Mouse (Mus musculus) intestine, embryonic 15.5 days (tissue): Measurements from ENCODE around the gene Top3b. TPM values are rescaled to one million over a fixed set of nuclear protein-coding genes. Genes with fewer than 3 reads are reported as not detected.
"Not testable (repeated sequence)": the region's sequence is repeated elsewhere in the genome, so short reads cannot be mapped to it uniquely, and the experiment has no call there.

Experiments used
- ATAC-seq: fragments of 200-750 bp; cut with Nextera tagmentation; 2 replicates; pipeline ENCODE4 v1.8.0; 2017; ENCODE audit warnings: moderate TSS enrichment, moderate library complexity
- H3K27ac ChIP-seq: fragments of 300-500 bp; sonication (generic); 2 replicates; pipeline ENCODE4 v1.5.1; 2015; ENCODE audit warnings: mild to moderate bottlenecking, inconsistent platforms
- H3K27me3 ChIP-seq: fragments of 300-500 bp; sonication (generic); replicated peaks from 2 replicates; pipeline ENCODE4 v1.6.1; 2015; ENCODE audit warnings: inconsistent platforms
- H3K36me3 ChIP-seq: fragments of 300-500 bp; sonication (generic); 2 replicates; pipeline ENCODE4 v1.6.1; 2015; ENCODE audit warnings: inconsistent platforms
- H3K4me1 ChIP-seq: fragments of 300-500 bp; sonication (generic); replicated peaks from 2 replicates; pipeline ENCODE4 v1.6.1; 2015; ENCODE audit warnings: inconsistent platforms
- H3K4me2 ChIP-seq: fragments of 300-500 bp; sonication (generic); replicated peaks from 2 replicates; pipeline ENCODE4 v1.6.1; 2015; ENCODE audit warnings: mild to moderate bottlenecking, inconsistent platforms
- H3K4me3 ChIP-seq: fragments of 300-500 bp; sonication (generic); replicated peaks from 2 replicates; pipeline ENCODE4 v1.5.1; 2015; ENCODE audit warnings: inconsistent platforms
- H3K9ac ChIP-seq: fragments of 300-500 bp; sonication (generic); 2 replicates; pipeline ENCODE4 v1.6.1; 2015; ENCODE audit warnings: inconsistent platforms
- H3K9me3 ChIP-seq: fragments of 300-500 bp; sonication (generic); 2 replicates; pipeline ENCODE4 v1.6.1; 2016; ENCODE audit warnings: inconsistent platforms
- WGBS: fragments of 180-500 bp; shearing (Covaris S2); methylation state at CpG from one replicate; pipeline ENCODE4 v1.1.7; 2015; 5-methylcytosine and 5-hydroxymethylcytosine counted together
- polyA plus RNA-seq: library from polyadenylated mRNA; unstranded; fragments of >200 nt; fragmentation: Nextera tagmentation; extraction: Ambion mirVana; gene quantifications from 2 replicates; pipeline ENCODE4 v1.2.1, GENCODE M21; 2015

Top3b gene
- polyA plus RNA-seq, 1 experiment from 2014 or later = 51.1 TPM

DNA sequence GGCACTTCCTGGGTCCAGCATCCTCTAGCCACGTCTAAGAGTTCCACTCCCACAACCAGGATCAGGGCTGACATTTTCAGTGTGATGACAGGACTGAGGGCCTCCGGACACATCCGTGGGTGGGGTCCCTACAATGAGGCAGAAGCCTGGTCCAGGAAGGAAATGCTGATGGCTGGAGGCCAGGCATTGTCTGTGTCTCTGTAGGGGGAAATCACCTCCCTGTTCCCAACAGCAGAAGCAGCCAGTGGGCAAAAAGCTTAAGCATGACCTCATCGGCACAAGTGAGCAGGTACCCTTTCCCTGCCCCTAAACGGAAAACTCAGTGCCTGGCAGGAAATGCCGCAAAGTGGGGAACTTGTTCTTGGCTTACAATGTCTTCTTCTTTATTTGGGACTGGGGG lies 37.3 kb downstream of the Top3b start:
- Histone ChIP-seq H3K9ac (no peak overlapping the region), H3K27ac (peak overlapping the region; percentile 4; the same call in 1 of the 2 replicates), H3K4me3 (no peak overlapping the region), H3K9me3 (no peaks in the 10 kb centered on the region), H3K36me3 (peaks cover 4% of the 10 kb centered on the region; the same call in 1 of the 2 replicates), H3K27me3 (no peaks in the 10 kb centered on the region), H3K4me1 (0 out of 2 replicates have a peak, but pooled peaks cover 3% of the 10 kb centered on the region), H3K4me2 (no peak overlapping the region)
- 74% methylated on average over 6 of the region's 6 CpGs for WGBS
- ATAC-seq = no peak

DNA sequence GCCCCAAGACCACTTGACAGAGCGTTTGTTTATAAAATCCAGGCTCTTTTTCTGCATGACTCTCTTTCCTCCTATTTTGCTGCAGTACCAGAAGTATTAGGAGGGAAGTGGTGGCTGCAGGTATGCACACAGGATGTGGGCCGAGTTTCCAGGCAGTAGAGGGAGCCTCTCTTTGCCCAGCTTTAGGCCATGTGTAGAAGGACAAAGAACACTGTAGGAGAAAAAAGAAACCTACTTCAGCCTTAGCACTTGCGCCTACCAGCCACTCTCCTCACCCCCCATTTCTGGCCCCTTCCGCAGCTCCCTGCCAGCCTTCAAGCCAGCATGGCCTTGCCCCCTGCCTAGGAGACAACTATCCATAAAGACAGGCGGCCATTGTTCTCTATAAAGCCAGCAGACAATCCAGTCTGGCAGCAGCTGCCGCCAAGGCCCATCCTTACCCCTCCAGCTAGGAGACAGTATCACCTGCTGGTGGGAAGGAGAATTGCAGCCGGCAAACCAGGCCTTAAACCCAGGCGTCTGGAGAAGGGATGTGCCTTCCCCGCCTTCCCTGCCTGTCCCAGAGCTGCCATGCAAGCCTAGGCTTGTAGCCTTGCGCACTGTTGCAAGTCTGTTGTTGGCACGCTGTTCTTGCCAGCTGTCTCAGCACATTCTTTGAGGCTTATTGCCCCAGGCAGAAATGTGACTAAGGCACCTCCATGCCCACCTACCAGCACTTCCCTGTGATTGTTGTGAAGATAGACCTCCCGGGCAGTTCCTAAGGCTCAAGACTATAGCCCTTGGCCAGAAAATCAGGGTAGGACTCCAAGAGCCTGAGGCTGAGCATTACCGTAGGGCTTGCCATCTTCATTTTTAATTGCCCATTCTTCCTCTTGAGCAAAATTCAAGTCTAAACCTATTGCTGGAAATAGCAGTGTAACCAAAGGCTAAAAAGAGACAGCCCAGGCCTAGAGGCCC lies 41.4 kb downstream of the Top3b start:
- Histone ChIP-seq H3K4me3 (no peak overlapping the region), H3K9me3 (no peaks in the 10 kb centered on the region), H3K27ac (0 out of 2 replicates have a peak overlapping the region, but pooled peaks have one; percentile 28), H3K27me3 (no peaks in the 10 kb centered on the region), H3K4me2 (no peak overlapping the region), H3K4me1 (no peaks in the 10 kb centered on the region), H3K9ac (no peak overlapping the region), H3K36me3 (peaks cover 5% of the 10 kb centered on the region)
- WGBS = 49% methylated on average over 13 of the region's 13 CpGs
- ATAC-seq = peak; percentile 91

DNA sequence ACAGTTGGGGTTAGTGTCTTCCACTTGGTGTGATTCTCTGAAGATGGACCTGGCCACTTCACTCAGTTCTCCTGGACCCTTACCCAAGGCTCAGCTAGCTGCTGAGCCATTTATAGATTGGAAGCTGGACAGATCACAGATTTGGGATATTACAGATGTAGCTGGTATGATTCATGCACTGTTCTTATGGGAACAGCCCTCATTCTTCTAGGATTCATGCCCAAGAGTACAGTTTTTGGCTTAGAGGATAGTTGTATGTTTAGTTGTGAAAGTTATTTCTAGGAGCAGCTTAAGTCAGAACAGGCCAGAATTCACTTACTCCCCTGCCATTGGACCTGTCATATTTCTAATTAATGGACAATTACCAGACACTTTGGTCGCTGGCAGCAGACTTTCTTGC lies 42.9 kb downstream of the Top3b start:
- H3K9me3 ChIP-seq = no peaks in the 10 kb centered on the region
- no peak for ATAC-seq
- H3K36me3 ChIP-seq = peaks cover 18% of the 10 kb centered on the region
- H3K4me2 ChIP-seq = no peak overlapping the region
- H3K4me3 ChIP-seq = no peak overlapping the region
- no peaks in the 10 kb centered on the region for H3K27me3 ChIP-seq
- H3K4me1 ChIP-seq = no peaks in the 10 kb centered on the region
- H3K27ac ChIP-seq = no peak overlapping the region
- no peak overlapping the region for H3K9ac ChIP-seq
- WGBS = 61% methylated on average over 1 of the region's 1 CpGs

DNA sequence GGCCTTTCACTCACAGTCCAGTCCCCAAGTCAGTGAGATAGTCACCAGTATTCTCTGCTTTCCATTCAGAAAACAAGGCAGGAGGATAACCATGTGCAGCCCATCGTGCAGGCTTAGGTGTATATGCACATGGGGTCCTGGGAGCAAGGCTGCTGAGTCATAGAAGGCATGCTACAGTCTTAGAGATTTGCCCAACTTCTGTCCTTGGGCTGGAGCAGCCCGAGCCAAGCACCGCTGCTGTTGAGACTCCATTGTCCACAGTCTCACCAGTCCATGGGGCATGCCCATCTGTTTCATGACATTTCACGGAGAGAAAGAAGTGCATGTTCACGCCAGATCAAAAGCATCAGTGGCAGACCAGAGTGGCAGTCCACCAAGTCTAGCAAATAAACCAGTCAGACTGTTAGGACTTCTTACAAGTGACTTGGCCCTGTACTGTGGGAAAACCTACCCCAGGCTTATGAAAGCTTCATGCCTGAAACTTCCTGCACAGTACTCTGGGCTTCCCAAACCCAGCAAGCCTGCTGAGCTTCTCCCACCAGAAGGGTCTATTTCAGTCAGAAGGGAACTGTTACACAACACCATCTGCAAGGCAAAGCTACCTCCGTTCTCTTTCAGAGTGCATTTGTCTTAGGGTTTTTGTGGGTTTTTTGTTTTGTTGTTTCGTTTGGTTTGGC lies 48.0 kb downstream of the Top3b start:
- Histone ChIP-seq H3K9me3 (no peaks in the 10 kb centered on the region), H3K27me3 (no peaks in the 10 kb centered on the region), H3K4me3 (no peak overlapping the region), H3K36me3 (peaks cover 25% of the 10 kb centered on the region), H3K4me1 (no peaks in the 10 kb centered on the region), H3K9ac (no peak overlapping the region), H3K27ac (no peak overlapping the region), H3K4me2 (no peak overlapping the region)
- no peak for ATAC-seq
- WGBS = 93% methylated on average over 7 of the region's 7 CpGs

DNA sequence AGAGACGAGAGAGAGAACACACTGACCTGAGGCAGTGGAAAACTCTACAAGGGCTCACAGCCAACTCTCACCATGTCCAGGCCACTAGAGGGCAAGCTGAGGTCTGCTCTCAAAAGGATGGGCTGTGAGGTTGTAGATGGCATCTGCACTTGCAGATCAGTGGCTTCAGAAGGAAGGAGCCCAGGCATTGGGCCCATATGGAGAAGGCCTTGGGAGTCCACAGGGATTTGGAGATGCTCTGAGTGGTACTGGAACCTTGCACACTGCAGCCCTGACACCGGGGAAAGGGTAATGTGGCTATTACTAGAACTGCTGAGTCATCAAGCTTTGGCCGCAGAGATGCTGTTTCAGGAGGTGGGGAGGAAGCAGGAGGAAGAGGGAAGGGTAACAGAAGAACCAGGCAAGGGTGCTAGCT lies 50.5 kb downstream of the Top3b start:
- Histone ChIP-seq H3K27ac (no peak overlapping the region), H3K36me3 (peaks cover 25% of the 10 kb centered on the region), H3K4me1 (no peaks in the 10 kb centered on the region), H3K9ac (no peak overlapping the region), H3K27me3 (no peaks in the 10 kb centered on the region), H3K4me3 (no peak overlapping the region), H3K9me3 (no peaks in the 10 kb centered on the region), H3K4me2 (no peak overlapping the region)
- no peak for ATAC-seq
- WGBS = 78% methylated on average over 3 of the region's 3 CpGs

DNA sequence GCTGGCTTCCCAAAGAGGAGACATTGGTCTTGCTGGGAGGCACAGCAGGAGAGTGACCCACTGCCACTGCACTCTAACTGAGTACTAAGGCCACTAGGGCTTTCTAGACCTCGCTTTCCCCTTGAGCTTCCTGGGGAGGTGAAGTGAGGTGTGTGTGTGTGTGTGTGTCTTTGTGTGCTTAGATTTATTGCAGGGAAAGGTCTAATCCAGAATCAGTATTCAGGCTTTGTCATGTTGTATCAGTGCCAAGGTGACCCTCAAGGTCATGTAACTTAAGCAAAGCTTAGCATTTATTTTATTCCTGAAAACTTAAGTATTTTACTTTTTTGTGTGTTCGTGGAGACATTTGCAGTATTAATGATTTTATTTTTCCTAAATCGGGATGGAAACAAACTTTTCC lies 53.9 kb downstream of the Top3b start:
- H3K4me3 ChIP-seq = no peak overlapping the region
- H3K36me3 ChIP-seq = 0 out of 2 replicates have a peak, but pooled peaks cover 4% of the 10 kb centered on the region
- H3K4me1 ChIP-seq = no peaks in the 10 kb centered on the region
- H3K27me3 ChIP-seq = no peaks in the 10 kb centered on the region
- 88% methylated on average over 3 of the region's 3 CpGs for WGBS
- H3K9me3 ChIP-seq = no peaks in the 10 kb centered on the region
- H3K9ac ChIP-seq = no peak overlapping the region
- no peak for ATAC-seq
- H3K27ac ChIP-seq = no peak overlapping the region
- no peak overlapping the region for H3K4me2 ChIP-seq

DNA sequence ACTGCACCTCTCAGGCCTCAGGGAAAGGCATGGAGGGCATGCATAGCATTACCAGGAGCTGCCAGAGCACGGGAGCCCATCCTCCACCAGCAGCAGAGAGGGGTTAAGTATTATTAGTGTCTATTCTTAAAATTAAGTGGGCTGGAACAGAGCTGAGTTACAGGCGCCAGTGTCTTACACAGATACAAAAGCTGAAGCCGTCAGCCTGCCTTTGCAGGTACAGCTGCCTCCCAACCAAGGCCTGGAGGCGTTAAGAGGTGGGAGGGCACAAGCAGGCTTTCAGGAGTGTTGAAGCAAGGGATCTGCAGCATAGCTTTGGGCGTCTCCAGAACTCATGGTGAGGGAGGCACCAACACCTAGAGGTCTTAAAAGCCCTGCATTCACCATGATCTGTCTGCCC lies 56.0 kb downstream of the Top3b start:
- no peaks in the 10 kb centered on the region for H3K36me3 ChIP-seq
- 78% methylated on average over 5 of the region's 5 CpGs for WGBS
- no peak overlapping the region for H3K9ac ChIP-seq
- no peaks in the 10 kb centered on the region for H3K27me3 ChIP-seq
- H3K27ac ChIP-seq = no peak overlapping the region
- no peak overlapping the region for H3K4me3 ChIP-seq
- no peak overlapping the region for H3K4me2 ChIP-seq
- H3K9me3 ChIP-seq = no peaks in the 10 kb centered on the region
- no peak for ATAC-seq
- H3K4me1 ChIP-seq = no peaks in the 10 kb centered on the region

DNA sequence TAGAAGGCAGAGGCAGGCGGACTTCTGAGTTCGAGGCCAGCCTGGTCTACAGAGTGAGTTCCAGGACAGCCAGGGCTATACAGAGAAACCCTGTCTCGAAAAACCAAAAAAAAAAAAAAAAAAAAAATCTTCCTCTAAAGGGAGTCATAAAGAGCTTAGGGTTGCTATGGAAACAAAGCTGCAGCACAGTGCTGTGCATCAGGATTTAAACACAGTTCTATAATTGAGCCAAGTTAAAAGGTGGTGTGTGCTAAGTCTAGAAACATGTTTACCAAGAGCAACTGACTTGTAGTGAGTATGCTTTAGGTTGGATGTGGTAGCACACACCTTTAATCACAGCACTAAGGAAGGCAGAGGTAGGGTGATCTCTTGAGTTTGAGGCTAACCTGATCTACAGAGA lies 58.4 kb downstream of the Top3b start:
- not testable (repeated sequence) for H3K27me3 ChIP-seq, H3K4me3 ChIP-seq, H3K27ac ChIP-seq, H3K4me2 ChIP-seq, H3K4me1 ChIP-seq, H3K9me3 ChIP-seq, ATAC-seq, H3K36me3 ChIP-seq, H3K9ac ChIP-seq
- 59% methylated on average over 3 of the region's 3 CpGs for WGBS

DNA sequence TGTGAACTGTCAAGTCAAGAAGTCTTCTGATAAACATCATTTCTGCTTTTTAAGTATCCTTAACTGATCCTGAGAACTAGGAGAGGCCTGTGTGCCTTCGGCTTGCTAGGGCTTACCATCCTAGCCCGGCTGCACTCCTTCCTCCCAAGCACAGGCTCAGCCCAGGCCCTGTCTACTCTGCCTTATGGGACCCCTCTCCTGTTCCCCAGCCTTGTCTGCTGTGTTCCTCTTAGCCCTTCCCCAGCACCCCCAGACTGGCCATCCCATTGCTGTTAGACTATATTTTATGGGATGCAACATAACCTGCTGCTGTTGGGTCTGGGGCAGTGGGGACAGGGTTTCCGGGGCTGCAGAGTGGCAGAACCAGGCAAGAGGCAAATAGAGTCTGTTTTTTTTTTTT lies 59.8 kb downstream of the Top3b start:
- H3K9me3 ChIP-seq = no peaks in the 10 kb centered on the region
- H3K4me1 ChIP-seq = no peaks in the 10 kb centered on the region
- 89% methylated on average over 3 of the region's 3 CpGs for WGBS
- H3K27ac ChIP-seq = no peak overlapping the region
- no peaks in the 10 kb centered on the region for H3K27me3 ChIP-seq
- H3K9ac ChIP-seq = no peak overlapping the region
- H3K4me2 ChIP-seq = no peak overlapping the region
- ATAC-seq = no peak
- H3K4me3 ChIP-seq = no peak overlapping the region
- H3K36me3 ChIP-seq = no peaks in the 10 kb centered on the region

DNA sequence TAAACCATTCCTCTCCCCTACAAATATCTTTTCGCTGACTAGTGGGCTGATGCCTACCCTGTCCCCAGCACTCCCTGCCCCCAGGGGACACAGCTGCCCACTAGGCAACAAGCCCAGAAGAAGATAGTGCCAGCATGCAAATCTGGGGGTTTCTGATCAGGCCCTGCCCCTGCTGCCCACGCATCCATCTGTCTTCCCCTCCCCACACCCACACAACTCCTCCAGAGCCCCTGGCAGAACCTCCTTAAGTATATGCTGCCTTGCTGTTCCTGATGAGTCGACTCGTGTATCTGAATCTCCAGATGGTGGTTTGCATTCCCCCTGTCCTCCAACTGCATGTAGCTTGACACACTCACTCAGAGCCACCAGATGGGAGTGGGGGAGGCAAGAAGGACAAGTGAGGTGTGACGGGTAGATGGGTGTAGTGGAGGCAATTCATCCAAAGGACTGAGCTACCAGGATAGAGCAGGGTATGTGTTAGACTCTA lies 60.3 kb downstream of the Top3b start:
- no peaks in the 10 kb centered on the region for H3K27me3 ChIP-seq
- no peaks in the 10 kb centered on the region for H3K36me3 ChIP-seq
- ATAC-seq = no peak
- no peaks in the 10 kb centered on the region for H3K4me1 ChIP-seq
- H3K27ac ChIP-seq = no peak overlapping the region
- no peak overlapping the region for H3K4me3 ChIP-seq
- H3K4me2 ChIP-seq = no peak overlapping the region
- no peak overlapping the region for H3K9ac ChIP-seq
- no peaks in the 10 kb centered on the region for H3K9me3 ChIP-seq
- WGBS = 67% methylated on average over 5 of the region's 5 CpGs

DNA sequence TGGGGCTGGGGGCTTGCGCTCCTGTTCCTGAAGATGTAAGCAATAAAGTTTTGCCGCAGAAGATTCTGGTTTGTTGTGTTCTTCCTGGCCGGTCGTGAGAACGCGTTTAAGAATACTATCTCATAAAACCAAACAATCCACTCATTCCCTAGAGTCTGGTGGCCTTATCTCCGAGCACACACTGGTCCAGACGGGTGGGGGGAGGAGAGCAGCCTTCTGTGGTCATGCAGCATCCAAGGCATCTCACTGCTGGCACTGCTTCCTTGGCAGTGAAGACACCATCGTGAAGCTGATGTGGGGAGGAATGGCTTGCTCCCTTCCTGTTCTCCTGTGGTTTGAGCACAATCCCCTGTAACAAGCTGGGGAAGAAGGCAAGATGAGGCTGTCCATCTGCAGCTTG lies 69.0 kb downstream of the Top3b start:
- Histone ChIP-seq H3K27ac (no peak overlapping the region), H3K4me2 (no peak overlapping the region), H3K4me1 (no peaks in the 10 kb centered on the region), H3K4me3 (no peak overlapping the region), H3K36me3 (no peaks in the 10 kb centered on the region), H3K9me3 (no peaks in the 10 kb centered on the region), H3K27me3 (no peaks in the 10 kb centered on the region), H3K9ac (no peak overlapping the region)
- no peak for ATAC-seq
- WGBS = 94% methylated on average over 9 of the region's 9 CpGs

DNA sequence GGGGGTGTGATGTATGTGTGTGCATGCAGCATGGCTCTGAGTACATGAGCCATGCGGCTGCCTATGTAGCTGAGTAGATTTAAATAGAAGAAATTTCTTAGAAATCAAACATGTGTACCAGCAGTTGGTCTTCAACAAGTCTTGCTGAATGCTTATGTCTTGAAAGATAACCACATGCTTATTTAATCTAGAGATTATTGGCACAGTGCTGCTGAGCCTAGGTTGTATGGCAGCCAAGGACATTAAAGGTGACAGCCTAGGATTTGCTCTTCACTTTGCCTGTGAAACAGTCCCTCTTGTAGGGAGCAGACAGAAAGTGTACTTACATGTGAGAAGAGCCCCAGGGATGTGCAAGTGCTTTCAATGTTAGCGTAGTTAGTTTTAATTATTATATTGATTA lies 70.5 kb downstream of the Top3b start:
- no peak overlapping the region for H3K4me2 ChIP-seq
- H3K27ac ChIP-seq = no peak overlapping the region
- H3K4me3 ChIP-seq = no peak overlapping the region
- H3K9me3 ChIP-seq = no peaks in the 10 kb centered on the region
- ATAC-seq = no peak
- no peak overlapping the region for H3K9ac ChIP-seq
- no peaks in the 10 kb centered on the region for H3K4me1 ChIP-seq
- H3K27me3 ChIP-seq = no peaks in the 10 kb centered on the region
- WGBS = 93% methylated on average over 2 of the region's 2 CpGs
- H3K36me3 ChIP-seq = no peaks in the 10 kb centered on the region
